Mouse (Mus musculus) spleen, adult 2 months (tissue): Measurements from ENCODE around the gene Dnajc22. TPM values are rescaled to one million over a fixed set of nuclear protein-coding genes. Genes with fewer than 3 reads are reported as not detected.

Experiments used
- DNase-seq, 2 experiments: peaks; one replicate each; pipeline versions ENCODE4 v3.0.0 to v3.0.0-alpha.2; 2012 to 2021; ENCODE audit warnings: low spot score in 2 of 2, low read depth in 1 of 2
- H3K27ac ChIP-seq: fragments of 200-500 bp; 2 replicates; pipeline ENCODE4 v1.5.1; 2012; ENCODE audit warnings: low read length, inconsistent platforms; ENCODE audit not compliant: insufficient read depth
- H3K27me3 ChIP-seq: fragments of 200-500 bp; 2 replicates; pipeline ENCODE4 v1.6.1; 2012; ENCODE audit warnings: mild to moderate bottlenecking, moderate library complexity, low read length, inconsistent platforms; ENCODE audit not compliant: control insufficient read depth, insufficient read depth
- H3K36me3 ChIP-seq: fragments of 200-500 bp; 2 replicates; pipeline ENCODE4 v1.6.1; 2012; ENCODE audit warnings: mild to moderate bottlenecking, low read length, inconsistent platforms; ENCODE audit not compliant: control insufficient read depth, insufficient read depth
- H3K4me1 ChIP-seq: fragments of 200-500 bp; 2 replicates; pipeline ENCODE4 v1.6.1; 2011; ENCODE audit warnings: inconsistent platforms; ENCODE audit not compliant: control insufficient read depth, insufficient read depth, insufficient read length
- H3K4me3 ChIP-seq: fragments of 200-500 bp; 2 replicates; pipeline ENCODE4 v1.5.1; 2011; ENCODE audit warnings: mild to moderate bottlenecking, inconsistent platforms; ENCODE audit not compliant: insufficient read depth, insufficient read length; ENCODE audit errors: extremely low read depth
- CTCF ChIP-seq: fragments of 200-500 bp; IDR thresholded peaks from 2 replicates; pipeline ENCODE4 v1.5.1; 2011; ENCODE audit warnings: mild to moderate bottlenecking, inconsistent platforms; ENCODE audit not compliant: insufficient read depth, insufficient read length, insufficient replicate concordance; ENCODE audit errors: extremely low read depth
- POLR2A ChIP-seq: fragments of 200-500 bp; IDR thresholded peaks from 2 replicates; pipeline ENCODE4 v1.6.1; 2011; ENCODE audit warnings: low read depth, low read length, inconsistent platforms
- WGBS: fragments of 180-500 bp; shearing (Covaris S2); methylation state at CpG from one replicate; pipeline ENCODE4 v1.1.7; 2018; 5-methylcytosine and 5-hydroxymethylcytosine counted together
- polyA plus RNA-seq: library from polyadenylated mRNA; depleted of rRNA; stranded (reverse); fragments of >200 nt; gene quantifications from 2 replicates; pipeline ENCODE4 v1.2.3, GENCODE M21; 2012

The Dnajc22 gene
- polyA plus RNA-seq, 1 experiment, result 0.35 TPM

DNA sequence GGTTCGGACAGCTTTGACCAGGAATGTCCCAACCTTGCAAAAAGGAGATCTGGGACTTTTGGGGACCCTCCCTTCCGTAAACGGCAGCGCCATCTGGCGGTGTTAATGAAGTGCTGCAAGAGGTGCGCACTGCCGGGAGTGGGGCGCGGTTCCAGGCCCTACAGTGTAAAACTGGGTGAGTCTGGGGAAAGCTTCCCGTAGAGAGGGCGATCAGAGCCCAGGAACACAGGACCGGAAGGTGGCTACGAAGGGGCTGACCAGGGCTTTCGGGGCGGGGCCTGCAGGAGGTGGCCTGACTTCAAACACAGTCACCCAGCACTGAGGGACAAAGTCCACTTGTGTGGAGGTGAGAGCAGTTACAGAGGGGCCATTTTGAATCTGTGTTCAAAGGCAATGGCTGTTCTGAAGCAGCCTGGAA lies 6.2 kb downstream of the Dnajc22 start:
- Histone ChIP-seq H3K4me1 (no peaks in the 10 kb centered on the region; the same call in 1 of the 2 replicates), H3K36me3 (no peaks in the 10 kb centered on the region), H3K27me3 (peaks cover 35% of the 10 kb centered on the region), H3K4me3 (no peak overlapping the region), H3K27ac (no peak overlapping the region)
- no peak for DNase-seq
- TF ChIP-seq CTCF (peak; percentile 35; the same call in 1 of the 2 replicates), POLR2A (no peak)
- 3% methylated on average over 15 of the region's 15 CpGs for WGBS

DNA sequence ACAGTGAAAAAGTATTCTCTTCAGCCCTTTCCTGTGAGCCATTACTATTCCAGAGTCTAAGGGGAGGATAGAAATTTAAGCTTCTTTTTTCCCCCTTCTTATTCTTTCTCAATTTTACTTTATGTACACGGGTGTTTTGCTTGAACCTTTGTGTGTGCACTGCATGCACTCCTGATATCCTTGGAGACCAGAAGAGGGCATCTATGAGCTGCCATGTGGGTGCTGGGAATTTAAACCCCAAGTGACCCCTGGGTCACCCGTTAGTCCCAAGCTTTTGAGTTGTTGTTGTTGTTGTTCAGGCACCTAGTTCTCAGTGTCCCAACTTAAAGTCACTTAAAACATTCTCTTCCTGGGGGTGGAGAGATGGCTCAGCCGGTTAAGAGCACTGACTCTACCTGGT lies 7.0 kb downstream of the Dnajc22 start:
- Histone ChIP-seq H3K4me3 (no peak overlapping the region), H3K4me1 (no peaks in the 10 kb centered on the region; the same call in 1 of the 2 replicates), H3K36me3 (no peaks in the 10 kb centered on the region), H3K27ac (no peak overlapping the region), H3K27me3 (peaks cover 30% of the 10 kb centered on the region)
- DNase-seq, result no peak
- WGBS, result 55% methylated on average over 3 of the region's 3 CpGs
- no peak for TF ChIP-seq CTCF

DNA sequence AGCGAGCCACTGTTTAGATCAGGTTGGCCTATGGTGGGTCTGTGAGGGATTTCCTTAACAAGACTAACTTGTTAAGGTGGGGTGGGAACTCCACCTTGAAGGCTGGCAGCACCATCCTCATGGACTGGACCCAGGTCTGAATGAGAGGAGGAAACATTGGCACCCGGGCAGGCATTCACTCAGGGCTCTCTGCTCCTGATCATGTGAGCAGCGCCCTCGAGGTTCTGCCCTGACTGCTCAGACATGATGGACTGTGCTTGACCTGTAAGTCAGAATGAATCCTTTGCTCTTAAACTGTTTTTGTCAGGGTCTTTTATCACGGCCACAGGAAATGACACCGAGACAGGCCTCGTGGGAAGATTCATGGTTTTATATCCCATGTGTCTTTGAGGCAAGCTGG lies 12.3 kb downstream of the Dnajc22 start:
- no peak for TF ChIP-seq CTCF
- no peak for TF ChIP-seq POLR2A
- Histone ChIP-seq H3K4me1 (no peaks in the 10 kb centered on the region), H3K36me3 (no peaks in the 10 kb centered on the region), H3K27me3 (0 out of 2 replicates have a peak, but pooled peaks cover 3% of the 10 kb centered on the region), H3K4me3 (no peak overlapping the region), H3K27ac (0 out of 2 replicates have a peak overlapping the region, but pooled peaks have one; percentile 5)
- WGBS, result 32% methylated on average over 7 of the region's 7 CpGs
- DNase-seq, result no peak

DNA sequence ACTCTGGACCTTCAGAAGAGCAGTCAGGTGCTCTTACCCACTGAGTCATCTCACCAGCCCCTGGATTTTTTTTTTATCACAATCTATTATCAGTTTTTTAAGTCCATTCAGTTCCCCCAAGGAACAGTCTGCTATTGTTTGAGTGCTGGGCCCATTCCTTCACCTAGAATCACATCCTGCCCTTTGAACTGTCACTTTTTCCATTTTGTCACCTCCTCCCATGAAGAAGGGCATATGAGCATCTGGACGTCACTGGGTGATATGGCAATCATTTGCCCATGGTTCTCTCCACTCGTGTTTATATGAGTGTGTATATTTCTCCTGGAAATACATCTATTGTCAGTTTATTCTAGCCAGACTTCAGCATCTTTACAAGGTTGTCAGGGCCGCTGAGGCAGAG lies 14.9 kb downstream of the Dnajc22 start:
- Histone ChIP-seq H3K27me3 (no peaks in the 10 kb centered on the region), H3K36me3 (no peaks in the 10 kb centered on the region), H3K27ac (no peak overlapping the region), H3K4me1 (no peaks in the 10 kb centered on the region), H3K4me3 (no peak overlapping the region)
- 75% methylated on average over 3 of the region's 3 CpGs for WGBS
- no peak for TF ChIP-seq POLR2A
- no peak for TF ChIP-seq CTCF
- no peak for DNase-seq

DNA sequence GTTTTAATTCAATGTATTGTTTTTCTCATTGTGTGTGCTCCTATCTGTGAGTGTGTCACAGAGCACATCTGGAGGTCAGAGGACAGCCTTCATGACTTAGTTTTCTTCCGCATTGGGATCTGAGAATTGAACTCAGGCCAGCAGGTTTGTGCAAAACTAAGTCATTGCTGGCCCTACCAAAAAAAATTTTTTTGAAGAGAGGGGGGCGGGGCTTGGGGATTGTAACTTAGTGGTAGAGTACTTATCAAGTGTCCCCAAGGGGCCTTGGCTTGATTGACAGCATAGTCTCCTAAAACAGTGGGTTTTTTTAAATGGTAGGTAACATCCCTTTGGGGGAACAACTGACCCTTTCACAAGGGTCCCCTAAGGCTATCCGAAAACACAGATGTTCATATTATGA lies 18.2 kb downstream of the Dnajc22 start:
- no peaks in the 10 kb centered on the region for H3K36me3 ChIP-seq
- TF ChIP-seq POLR2A (no peak), CTCF (no peak)
- no peak overlapping the region for H3K27ac ChIP-seq
- DNase-seq, result no peak
- H3K4me1 ChIP-seq, result no peaks in the 10 kb centered on the region
- H3K27me3 ChIP-seq, result no peaks in the 10 kb centered on the region
- WGBS, result 91% methylated on average over 3 of the region's 3 CpGs
- no peak overlapping the region for H3K4me3 ChIP-seq

DNA sequence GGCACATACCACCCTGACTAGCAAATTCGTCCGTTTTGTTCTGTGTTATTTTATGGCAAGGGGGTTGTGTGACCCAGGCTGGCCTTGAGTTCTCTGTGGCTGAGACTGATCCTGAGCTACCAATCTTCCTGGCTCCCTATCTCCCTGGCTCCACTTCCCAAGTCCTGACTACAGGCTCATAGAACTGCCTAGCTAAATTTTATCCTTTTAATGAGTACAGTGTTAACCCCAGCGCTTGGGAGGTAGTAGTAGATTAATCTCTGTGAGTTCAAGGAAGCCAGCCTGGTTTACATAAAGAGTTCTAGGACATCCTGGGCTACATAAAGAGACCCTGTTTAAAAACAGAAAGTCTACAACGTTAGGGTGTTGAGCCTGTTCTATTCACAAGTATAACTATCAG lies 18.8 kb downstream of the Dnajc22 start:
- no peak for TF ChIP-seq POLR2A
- TF ChIP-seq CTCF, result no peak
- Histone ChIP-seq H3K36me3 (no peaks in the 10 kb centered on the region), H3K27ac (no peak overlapping the region), H3K4me3 (no peak overlapping the region), H3K4me1 (no peaks in the 10 kb centered on the region), H3K27me3 (no peaks in the 10 kb centered on the region)
- DNase-seq, result no peak
- 73% methylated on average over 4 of the region's 4 CpGs for WGBS

DNA sequence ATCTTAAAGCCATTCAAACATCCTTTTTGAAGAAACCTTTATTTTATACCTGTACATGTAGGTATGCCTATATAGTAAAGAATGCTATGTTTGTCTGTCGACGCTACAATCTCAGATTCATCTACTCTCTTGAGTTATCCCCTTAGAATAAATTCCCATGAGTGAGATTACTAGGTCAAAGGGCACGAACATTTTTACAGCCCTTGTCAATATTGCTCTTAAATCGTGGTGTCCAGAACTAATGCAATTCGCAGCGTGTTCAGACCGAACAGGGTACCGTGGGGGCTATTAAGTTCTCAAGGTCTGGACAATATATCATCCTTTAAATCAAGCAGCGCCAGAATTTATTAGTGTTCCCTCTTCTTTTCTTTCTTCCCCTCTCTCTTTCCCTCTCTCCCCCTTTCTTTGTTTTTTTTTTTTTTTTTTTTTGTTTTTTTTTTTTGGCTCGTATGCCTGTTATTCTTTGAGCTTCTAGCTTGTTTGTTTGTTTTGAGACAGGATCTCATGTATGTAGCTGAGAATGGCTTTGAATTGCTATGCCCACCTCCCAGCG lies 19.9 kb downstream of the Dnajc22 start:
- no peak for DNase-seq
- TF ChIP-seq CTCF (no peak), POLR2A (no peak)
- no peaks in the 10 kb centered on the region for H3K4me1 ChIP-seq
- WGBS, result 73% methylated on average over 11 of the region's 11 CpGs
- no peak overlapping the region for H3K27ac ChIP-seq
- no peak overlapping the region for H3K4me3 ChIP-seq
- no peaks in the 10 kb centered on the region for H3K36me3 ChIP-seq
- H3K27me3 ChIP-seq, result no peaks in the 10 kb centered on the region
